Mouse (Mus musculus) 3T3-L1 (cell line): ENCODE results near the gene Gm10842.

ENCODE experiments used
- DNase-seq: peaks from one replicate; pipeline ENCODE4 v3.0.0-alpha.2; 2015; ENCODE audit warnings: low read depth, low spot score

Gene Gm10842

DNA sequence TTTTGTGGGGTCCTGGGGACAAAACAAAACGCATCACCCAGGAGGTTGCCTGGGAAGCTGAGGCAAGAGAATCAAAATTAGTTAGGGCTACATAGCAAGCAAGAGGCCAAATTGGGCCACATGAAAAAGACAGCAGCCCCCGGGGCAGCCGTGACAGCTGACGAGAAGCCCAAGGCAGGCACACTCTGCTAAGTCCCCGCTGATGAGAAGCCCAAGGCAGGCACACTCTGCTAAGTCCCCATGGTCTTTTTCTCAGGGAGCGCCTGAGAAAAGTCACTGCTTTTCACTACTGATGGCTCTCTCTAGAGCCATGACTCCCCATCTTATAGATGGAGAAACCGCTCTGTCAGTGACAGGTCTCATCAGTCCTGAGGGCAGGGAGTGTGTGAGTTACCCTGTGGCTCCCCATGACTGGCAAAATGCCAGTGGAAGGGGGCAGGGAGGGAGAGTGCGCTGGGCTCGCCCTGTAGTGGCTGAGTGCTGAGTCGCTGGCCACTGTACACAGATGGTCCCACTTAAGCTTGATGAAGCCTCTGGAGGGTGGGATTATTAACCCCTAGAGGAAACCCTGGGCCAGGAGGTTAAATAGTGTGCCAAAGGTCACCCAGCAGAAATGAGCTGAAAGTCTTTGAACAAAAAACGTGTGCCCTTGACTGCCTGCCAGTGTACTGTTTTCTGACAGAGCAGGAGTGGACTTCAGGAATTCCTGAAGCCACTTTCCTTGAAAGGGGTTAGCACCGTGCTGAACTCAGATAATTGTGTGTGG lies 6.6 kb downstream of the Gm10842 start:
- DNase-seq = peak; percentile 77

DNA sequence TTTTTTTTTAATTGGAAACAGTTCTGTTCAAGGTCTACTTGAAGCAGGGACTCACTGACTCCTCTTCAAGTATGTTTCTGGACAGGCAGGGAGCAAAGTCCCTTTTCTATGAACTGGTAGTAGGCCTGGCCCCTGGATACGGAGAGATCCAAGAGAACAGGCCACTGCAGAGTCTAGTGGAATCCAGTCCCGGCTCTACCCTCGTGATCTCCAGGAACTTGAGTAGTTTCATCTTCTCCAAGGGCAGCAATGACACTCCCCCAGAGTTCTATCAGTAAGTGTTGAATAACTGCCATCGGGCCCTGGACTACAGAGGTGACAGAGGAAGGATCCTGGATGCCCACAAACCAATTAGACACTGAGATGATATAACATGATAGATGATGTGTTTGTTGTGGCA lies 9.2 kb downstream of the Gm10842 start:
- DNase-seq = no peak

DNA sequence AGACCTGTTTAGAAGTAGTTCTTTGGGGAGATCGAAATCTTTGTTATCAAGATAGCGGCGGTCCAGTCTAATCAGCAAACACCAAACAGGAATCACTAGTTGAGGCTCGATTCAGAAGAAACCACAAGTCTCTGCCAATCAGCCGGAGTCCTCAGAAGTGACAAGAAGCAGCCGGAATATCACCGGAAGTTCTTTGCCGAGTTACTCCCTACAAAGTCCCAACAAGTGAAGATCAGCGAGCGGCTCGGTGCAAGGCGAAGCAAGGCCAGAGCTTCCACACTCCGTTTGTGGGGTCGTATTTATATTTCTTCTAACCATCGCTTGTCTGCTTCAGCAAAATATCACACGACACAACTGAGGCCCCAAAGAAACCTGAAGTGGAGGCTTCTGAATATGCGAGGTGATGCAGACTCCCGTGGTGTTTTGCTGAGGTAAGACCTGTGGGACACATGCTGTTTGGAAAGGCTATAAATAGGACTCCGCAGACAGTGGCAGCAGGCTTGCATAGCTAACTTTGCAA lies 10.1 kb downstream of the Gm10842 start:
- DNase-seq = no peak

DNA sequence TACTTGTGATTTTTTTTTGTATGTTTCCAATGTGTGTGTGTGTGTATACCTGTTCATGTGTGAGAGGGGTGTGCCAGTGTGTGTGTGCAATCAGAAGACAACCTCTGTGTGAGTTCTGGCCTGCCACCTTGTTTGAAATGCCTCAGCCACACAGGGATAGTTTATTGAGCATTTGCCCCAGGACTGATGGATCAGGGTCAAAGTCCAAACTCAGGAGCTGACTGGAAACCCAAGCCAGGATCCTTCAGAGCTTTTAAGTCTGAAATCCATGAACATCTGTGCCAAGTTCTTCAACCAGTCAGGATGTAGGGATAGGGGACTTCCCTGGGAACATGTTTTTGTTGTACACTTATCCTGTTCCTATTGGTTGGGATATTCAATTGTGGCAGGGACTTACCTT lies 11.4 kb downstream of the Gm10842 start:
- DNase-seq = no peak

DNA sequence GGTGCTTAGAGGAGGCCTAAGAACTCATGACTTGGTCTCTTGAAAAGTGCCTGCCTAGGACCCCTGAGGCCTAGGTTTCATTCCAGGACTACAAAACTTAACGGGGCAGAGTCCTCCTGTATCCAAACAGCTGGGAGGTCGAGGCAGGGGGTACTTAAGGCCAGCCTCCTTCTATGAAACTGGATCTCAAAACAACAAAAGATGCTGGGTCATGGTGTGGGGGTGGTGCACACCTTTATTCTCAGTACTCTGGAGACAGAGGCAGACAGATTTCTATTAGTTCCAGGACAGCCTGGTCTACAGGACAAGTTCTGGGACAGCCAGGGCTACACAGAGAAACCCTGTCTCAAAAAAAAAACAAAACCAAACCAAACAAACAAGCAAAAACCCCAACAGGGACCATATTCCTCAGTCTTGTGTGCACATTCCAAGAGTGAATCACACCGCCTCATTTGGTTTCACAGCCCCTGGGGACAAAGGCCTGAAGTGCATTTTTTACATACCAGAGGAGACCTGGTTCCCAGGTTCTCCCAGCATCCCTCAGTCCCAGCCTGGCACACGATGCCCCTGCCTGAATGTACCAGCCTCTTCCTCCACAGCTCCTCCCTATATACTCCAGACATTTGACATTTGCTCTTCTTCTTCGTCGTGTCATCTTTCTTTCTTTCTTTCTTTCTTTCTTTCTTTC lies 13.1 kb downstream of the Gm10842 start:
- DNase-seq = peak; percentile 91

DNA sequence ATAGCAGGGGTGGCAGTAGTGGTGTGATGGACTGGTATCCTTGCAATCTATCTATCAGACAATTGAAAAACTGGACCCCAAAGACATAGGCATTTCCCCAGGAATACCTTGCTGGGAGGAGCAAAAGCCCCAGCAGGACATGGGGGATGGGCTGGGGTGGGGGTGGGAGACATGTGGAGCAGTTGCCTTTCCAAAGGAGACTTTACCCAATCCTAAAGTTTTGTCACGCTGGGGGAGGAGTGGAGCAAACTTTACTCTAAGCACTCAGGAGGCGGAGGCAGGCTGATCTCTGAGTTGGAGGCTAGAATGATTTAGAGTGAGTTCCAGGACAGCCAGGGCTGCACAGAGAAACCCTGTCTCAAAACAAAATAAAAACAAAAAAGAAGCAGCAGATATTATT lies 14.7 kb downstream of the Gm10842 start:
- DNase-seq = no peak

DNA sequence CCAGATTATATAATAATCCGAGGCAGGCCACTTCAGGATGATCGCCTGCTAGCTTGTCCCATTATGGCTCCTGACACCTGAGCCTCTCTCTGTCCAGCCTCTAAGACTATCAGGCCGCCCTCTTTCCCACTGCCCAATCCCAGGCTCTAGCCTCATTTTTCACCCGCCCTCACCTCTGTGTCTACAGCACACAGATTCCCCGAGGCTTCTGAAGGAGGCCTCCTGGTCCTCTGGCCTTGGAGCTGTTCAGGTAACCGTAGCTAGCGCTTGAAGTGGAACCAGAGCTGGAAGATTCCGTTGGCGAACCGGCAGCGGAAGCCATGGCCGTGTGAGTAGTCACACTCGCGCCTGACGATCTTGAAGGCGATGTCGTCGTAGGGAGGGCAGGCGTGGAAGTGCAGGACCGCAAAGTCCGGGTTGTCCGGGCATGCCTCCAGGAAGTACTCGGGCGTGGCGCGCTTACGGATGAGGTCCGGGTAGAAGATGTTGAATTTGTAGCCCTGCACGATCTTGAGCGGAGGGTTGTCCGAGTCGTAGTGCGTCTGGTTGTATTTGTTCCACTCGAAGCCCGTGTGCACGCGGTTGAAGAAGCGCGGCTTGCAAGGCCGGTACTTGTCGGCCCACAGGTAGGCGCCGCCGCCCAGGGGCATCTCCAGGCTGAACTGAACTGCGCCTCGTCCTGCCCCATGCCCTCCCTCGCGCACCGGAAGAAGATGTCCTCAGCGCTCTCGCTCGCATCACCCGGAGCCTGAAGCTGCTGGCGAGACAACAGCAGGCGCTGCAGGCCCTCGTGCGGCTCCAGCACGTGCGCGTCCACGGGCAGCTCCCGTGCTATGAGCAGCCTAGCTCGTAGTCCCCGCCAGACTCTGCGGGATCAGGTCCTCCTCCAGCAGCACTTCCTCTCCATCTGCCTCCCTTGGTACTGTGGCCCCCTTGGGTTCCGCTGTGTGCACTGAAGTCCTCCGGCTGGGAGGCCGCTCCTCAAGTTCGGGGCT lies 18.1 kb downstream of the Gm10842 start:
- DNase-seq = no peak

DNA sequence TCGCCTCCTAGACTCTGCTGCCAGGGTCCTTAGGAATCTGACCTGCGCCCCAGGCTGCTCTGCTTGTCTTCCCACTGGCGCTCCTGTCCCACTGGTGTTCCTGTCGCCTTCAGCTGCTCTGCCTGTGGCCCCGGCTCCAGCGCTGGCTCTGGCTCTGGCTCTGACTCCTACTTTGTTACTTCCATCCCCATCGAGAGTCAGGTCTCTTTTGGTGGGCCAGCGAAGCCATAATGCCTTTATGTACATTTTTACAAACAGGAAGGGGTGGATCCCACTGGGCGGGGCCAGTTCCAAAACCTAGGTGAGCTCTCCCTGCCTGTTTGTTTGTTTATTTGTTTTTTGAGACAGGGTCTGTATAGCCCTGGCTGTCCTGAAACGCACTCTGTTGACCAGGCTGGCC lies 20.1 kb downstream of the Gm10842 start:
- no peak for DNase-seq

DNA sequence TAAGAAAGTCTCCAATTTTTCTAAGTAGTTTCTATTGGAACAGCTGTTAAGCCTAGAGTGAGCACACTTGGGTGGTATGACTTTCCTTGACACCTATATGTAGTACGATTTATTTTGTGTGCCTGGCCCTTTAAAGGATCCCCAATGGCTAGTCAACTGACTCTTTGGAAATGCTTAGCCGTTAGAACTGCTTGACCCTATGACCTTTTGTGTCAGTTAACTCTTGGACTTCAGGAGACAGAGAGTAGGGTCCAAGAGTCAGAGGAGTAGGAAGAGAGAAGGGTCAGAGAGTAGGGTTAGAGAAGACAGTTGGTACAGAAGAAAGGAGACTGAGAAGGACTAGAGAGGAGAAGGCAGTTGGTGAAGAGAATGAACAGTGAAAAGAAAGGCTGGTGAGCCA lies 31.8 kb downstream of the Gm10842 start, which contains the start of gene Tlk2:
Tlk2 (plus strand) TSS at position 292 of the 400 bp plus-strand sequence.
- DNase-seq = no peak

DNA sequence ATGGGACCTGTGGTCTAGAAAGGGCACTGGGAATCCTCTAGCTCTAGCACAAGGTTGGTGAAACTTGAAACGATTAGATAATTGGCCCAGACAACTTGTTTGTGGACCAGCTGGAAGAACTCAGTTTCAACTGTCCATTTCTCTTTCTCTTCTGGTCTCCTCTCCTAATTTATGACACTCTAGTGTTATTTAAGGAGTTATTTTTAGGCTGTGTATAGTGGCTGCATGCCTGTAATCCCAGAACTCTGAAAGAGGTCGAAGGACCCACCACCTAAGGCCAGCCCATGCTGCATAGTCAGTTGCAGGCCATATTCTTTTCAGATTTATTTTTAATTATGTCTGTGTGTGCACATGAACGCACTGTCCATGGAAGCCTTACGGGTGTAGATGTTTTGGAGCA lies 32.8 kb downstream of the Gm10842 start:
- DNase-seq = no peak

DNA sequence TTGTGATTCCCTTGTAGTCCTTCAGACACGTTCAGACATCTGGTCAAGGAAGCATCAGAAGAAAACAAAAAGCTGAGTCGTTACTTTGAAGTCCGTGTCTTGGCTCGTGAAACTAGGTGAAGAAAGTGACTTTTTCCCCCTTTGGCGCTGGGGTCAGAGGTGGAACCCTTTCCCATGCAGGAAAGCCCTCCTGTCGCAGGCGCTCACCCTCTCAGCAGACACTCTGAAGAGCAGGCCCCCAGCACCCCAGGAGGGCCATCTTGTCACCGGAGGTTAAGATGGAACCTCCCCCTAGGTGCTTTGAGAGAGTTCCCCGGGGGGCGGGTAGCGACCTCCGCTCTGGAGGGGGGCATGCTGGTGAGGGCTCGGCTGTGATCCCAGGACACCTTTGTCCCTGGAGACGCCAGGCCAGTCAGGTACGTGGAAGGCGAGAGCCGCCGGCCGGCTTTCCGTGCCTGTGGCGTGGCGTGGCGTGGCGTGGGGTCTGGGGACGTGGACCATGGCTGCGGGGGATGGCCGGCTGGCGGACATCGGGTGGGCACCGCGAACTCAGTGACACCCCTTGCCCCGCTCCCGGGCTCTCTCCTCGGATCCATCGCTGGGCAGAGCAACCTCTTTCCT lies 33.9 kb downstream of the Gm10842 start:
- DNase-seq = peak; percentile 34

DNA sequence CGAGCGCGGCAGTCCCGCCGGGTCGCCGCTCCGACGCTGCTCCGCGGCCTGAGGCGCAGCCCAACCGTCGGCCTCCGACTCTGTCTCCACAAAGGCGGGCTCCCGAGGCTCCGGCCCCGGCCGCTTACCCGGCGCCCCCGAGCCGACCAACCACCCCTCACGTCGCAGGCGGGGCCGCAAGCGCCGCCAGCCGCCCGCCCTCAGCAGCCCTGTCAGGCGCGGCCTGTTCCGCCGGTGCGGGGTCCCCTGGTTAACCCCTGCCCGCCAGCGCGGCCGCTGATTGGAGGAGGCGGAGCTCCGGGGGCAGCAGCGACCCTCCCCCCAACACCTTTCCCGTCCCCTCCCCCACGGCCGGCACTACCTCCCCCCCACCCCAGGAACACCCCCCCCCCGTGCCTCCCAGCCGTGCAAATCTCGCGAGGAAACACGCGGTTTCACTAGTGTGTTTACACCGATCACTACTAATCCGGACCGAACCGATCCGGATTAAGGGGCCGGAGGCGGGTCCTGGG lies 34.5 kb downstream of the Gm10842 start:
- DNase-seq = peak; percentile 89

DNA sequence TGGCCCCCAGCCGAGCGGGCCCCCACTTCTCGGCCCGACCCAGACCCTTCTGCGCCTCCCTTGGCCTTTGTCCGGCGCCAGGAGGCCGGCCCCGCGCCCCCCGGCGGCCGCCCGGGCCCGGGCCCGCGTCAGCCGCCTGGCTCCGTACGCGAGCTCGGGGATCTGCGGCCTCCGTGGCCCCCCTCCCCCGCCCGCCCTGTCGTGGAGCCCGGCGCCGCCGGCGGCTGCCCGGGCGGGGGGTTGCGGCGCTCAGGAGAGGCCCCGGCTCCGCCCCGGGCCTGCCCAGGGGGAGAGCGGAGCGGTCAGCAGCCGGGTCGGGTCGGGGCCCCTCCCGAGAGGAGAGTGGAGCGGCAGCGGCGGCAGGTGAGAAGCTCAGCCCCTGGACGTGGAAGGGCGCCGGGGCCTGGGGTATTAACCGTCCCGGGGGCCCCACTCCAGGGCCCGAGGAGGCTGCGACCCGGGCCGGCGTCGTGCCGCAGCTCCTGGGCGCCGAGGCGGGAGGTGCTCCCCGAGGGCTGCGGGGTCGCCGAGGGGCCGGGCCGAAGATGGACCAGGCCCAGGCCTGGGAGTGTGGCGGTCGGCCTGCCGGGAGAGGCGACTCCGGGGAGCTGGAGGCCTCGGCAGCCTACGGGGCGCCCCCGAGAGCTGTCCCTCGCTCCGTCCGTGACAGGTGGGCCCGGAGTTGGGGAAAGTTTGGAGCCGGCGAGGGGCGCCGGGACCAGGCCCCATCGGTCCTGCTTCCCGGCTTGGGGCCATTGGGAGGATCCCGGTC lies 35.2 kb downstream of the Gm10842 start:
- no peak for DNase-seq

DNA sequence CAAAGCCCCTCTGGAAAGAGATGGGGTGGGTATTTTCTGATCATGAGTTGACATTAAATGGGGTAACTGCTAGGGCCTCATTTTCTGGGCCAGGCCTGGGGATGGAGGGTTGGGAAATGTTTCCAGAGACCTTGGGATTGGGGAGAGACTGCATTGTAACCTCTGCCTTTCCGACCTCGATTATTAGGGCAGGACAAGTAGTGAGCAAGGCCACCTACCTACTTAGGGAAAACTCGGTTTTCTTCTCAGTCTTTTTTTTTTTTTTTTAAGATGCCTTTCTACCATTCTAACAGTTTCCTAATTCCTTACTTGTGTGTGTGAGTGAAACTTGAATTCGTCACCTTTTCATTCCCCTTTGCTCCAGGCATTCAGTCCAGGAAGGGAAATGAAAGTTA lies 35.8 kb downstream of the Gm10842 start:
- DNase-seq = peak; percentile 40

DNA sequence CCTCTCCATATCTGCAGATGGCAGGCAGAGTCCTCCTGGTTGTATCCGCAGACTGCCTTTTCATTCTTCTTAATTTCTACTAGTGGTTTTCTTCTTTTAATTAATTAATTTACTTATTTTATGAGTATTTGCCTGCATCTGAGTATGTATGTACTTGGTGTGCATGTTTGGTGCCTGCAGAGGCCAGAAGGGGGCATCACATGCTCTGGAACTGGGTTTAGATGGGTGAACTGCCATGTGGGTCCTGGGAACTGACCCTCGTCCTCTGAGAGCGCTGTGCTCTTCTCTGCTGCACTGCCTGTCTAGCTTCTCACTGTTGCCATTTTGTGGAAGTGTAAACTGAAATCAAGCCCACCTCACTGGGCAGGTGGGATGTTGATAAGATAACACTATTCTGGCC lies 38.0 kb downstream of the Gm10842 start:
- DNase-seq = peak; percentile 32

DNA sequence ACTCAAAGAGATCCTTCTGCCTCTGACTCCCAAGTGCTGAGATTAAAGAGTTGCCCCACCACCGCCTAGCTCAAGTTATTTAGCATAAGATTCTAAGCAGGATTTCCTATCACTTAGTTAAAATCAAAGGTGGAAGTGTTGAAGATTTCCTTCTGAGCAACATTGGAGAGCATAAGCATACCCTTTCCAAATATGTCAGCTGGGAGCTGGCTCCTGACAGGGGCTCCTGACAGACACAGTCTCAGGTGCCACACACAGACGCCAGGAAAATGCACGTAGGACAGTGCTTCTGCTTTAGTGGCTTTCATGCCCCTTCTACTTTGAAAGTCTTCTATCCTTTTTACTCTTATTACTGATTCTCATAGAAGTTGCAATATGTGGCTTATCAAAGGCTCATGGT lies 45.5 kb downstream of the Gm10842 start:
- no peak for DNase-seq
